Mouse (Mus musculus): ENCODE data around the gene Mcm10.

The Mcm10 gene

GRCm38 (mm10) chr2:4983987-4984386 is 28.6 kb downstream of the Mcm10 start:
- DNase-seq, result no peak

- DNase-seq, result no peak
These were observed 34.5 kb downstream of the Mcm10 start for GRCm38 (mm10) chr2:4978091-4978490.

GRCm38 (mm10) chr2:4975807-4976206 is 36.8 kb downstream of the Mcm10 start, which contains the start of gene Ucma:
Gene Ucma (plus strand): TSS chr2:4976122.
- DNase-seq, result no peak

DNA sequence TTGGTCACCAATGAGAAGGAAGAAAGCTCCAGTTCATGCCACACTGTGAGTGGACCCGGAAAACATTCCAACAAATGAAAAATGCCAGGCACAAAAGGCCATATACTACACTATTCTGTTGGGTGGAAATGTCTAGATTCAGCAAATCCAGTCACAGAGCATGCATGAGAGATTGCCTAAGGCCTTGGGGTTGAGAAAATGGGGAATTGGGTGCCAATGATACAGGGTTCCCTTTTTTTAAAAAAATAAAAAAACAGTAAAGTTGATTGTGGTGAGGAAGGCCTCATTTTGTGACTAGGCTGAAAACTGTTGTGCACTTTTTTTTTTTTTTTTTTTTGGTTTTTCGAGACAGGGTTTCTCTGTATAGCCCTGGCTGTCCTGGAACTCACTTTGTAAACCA is 43.5 kb downstream of the Mcm10 start:
- DNase-seq, result no peak

DNA sequence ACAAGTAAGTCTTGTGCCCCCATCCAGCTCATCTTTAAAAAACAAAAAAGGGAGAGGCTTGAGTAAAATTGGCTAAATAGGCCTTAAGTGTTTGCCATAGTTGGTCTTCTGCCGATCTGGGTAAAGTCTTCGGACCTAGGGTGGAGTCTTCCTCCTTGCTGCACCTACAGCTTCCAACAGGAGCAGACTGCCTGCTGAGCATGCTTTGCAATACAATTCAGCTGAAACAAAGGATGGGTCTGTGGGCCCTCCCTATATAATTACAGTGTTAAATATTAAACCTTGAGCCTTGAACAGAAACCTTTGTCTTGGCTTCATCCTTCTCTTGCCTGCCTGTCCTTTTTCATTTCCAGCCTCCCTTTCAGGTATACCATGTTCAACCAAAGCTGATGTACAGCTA is 44.8 kb downstream of the Mcm10 start:
- no peak for DNase-seq

DNA sequence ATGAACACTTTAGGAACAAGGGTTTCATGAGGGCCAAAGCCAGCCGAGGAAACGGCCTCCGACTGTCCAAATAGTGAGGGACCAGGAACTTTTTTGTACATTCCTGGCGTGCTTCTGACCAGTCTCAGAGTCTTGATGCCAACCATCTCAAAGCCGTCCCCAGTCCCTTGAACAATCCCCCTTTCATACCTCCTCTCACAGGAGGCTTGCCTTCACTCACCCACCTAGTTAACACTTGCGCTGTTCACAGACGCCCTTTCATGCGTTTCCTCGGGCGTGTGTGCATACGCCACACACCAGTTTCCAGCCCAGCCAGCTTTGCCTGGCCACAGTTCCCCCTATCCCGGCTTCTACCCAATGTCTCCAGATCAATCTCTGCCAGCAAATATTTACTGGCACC is 54.6 kb downstream of the Mcm10 start:
- DNase-seq, result no peak

GRCm38 (mm10) chr2:4954216-4954760 is 58.3 kb downstream of the Mcm10 start:
- no peak for DNase-seq

DNA sequence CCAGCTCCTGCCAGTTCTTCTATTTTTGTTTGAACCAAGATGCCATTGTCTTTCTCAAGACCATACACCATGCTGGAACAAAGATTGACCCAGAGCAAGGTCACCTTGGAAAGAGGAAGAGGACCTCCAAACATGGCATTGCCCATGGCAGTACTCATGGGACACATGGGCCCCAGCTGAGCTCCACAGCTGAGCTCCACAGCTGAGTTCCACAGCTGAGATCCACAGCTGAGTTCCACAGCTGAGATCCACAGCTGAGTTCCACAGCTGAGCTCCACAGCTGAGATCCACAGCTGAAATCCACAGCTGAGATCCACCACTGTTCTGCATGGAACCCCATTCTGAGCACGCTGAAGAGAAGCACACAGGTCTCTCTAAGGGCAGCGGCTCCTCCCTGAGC is 61.6 kb downstream of the Mcm10 start:
- no peak for DNase-seq

DNA sequence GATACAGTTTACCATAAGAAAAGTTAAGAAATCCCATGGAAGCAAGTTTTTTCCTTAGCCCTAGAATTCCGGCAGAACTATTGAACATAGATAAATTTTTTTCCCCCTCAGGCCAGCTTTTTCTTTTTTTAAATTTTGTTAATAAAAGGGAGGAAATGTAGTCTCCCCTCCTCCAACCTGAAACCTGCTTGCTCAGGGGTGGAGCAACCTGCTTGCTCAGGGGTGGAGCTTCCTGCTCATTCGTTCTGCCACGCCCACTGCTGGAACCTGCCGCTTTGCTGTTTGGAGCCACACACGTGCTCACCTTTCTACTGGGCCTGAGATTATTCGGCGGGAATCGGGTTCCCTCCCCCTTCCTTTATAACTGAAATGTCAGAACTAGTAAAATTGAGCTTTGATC is 62.9 kb downstream of the Mcm10 start:
- DNase-seq, result peak in 1 of 2 experiments; percentile 25

GRCm38 (mm10) chr2:4940861-4941260 is 71.7 kb downstream of the Mcm10 start:
- DNase-seq, result no peak
